Mouse (Mus musculus): ENCODE measurements around the gene Rhod. TPM values are rescaled to one million over a fixed set of nuclear protein-coding genes. Genes with fewer than 3 reads are reported as not detected.
"Not testable (repeated sequence)": the region's sequence is repeated elsewhere in the genome, so short reads cannot be mapped to it uniquely, and the experiment has no call there.

The Rhod gene
- polyA plus RNA-seq, 1 experiment from 2014 or later, result 14.3 TPM

DNA sequence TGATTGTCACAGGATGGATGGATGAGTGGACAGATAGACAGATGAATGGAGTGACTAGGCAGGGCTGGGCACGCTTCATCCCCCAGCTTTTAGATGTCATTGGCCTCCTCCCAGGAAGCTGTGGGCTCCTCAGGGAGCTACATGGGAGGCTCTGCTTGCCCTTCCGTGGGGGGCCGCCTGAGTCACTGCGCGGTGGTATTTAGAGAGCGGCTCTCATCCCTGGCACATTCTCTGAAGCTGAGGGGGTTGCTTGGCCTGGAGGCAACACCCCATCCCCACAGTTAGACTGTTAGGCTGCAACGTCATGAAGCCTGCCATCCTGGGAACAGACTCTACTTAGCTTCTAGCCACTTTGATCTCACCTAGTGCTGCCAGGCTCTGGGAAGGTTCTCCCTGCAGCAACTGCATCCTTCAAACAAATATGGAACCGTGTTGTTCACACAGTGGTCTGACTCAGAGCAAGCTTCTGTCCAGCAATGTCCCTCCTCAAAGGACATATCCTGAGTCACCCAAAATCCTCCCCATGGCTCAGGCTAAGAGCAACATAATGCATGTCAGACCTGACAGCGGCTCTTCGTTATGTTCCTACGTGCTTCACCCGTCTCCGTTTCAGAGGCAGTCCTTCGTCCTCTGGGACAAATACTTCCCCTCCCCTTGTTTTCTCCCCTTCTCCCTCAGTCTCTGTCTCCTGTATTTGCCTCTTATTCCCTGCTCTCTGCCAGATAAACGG, 16.0 kb upstream of the Rhod start:
- ATAC-seq (replicated peaks; ENCODE audit: low FRiP score), result no peak

GRCm38 (mm10) chr19:4454040-4454439, 14.8 kb upstream of the Rhod start:
- not testable (repeated sequence) for H3K27me3 ChIP-seq (replicated peaks; ENCODE audit: control insufficient read depth, insufficient read depth, low read length); H3K9me3 ChIP-seq (ENCODE audit: control insufficient read depth, low read length); H3K4me3 ChIP-seq (ENCODE audit: low read depth, low read length); ATAC-seq (replicated peaks; ENCODE audit: low FRiP score); DNase-seq (ENCODE audit: low spot score); H3K36me3 ChIP-seq (ENCODE audit: control insufficient read depth, insufficient read depth, low read length); H3K27ac ChIP-seq (ENCODE audit: low read depth, low read length); H3K9ac ChIP-seq (ENCODE audit: low read depth, low read length); H3K4me1 ChIP-seq (replicated peaks; ENCODE audit: control insufficient read depth, insufficient read depth, low read length); H3K4me2 ChIP-seq
- WGBS, result 47% methylated on average over 1 of the region's 1 CpGs

More for the DNA sequence above, 16.0 kb upstream of the Rhod start:
- H3K27me3 ChIP-seq (replicated peaks; ENCODE audit: control insufficient read depth, insufficient read depth, low read length), result peaks cover 5% of the 10 kb centered on the region
- H3K4me2 ChIP-seq, result no peak overlapping the region
- no peak overlapping the region for H3K9ac ChIP-seq (ENCODE audit: low read depth, low read length)
- no peak overlapping the region for H3K4me3 ChIP-seq (ENCODE audit: low read depth, low read length)
- no peak overlapping the region for H3K27ac ChIP-seq (ENCODE audit: low read depth, low read length)
- WGBS, result 81% methylated on average over 15 of the region's 15 CpGs
- no peak for DNase-seq (ENCODE audit: low spot score)
- no peaks in the 10 kb centered on the region for H3K9me3 ChIP-seq (ENCODE audit: control insufficient read depth, low read length)
- no peaks in the 10 kb centered on the region; the same call in none of the 2 replicates for H3K4me1 ChIP-seq (replicated peaks; ENCODE audit: control insufficient read depth, insufficient read depth, low read length)
- H3K36me3 ChIP-seq (ENCODE audit: control insufficient read depth, insufficient read depth, low read length), result no peaks in the 10 kb centered on the region

GRCm38 (mm10) chr19:4452525-4452924, 13.3 kb upstream of the Rhod start:
- H3K4me2 ChIP-seq, result no peak overlapping the region
- no peaks in the 10 kb centered on the region; the same call in none of the 2 replicates for H3K4me1 ChIP-seq (replicated peaks; ENCODE audit: control insufficient read depth, insufficient read depth, low read length)
- H3K4me3 ChIP-seq (ENCODE audit: low read depth, low read length), result no peak overlapping the region
- H3K9ac ChIP-seq (ENCODE audit: low read depth, low read length), result no peak overlapping the region
- no peaks in the 10 kb centered on the region for H3K36me3 ChIP-seq (ENCODE audit: control insufficient read depth, insufficient read depth, low read length)
- no peaks in the 10 kb centered on the region for H3K9me3 ChIP-seq (ENCODE audit: control insufficient read depth, low read length)
- H3K27ac ChIP-seq (ENCODE audit: low read depth, low read length), result no peak overlapping the region
- no peak for DNase-seq (ENCODE audit: low spot score)
- WGBS, result 45% methylated on average over 4 of the region's 4 CpGs
- peaks cover 5% of the 10 kb centered on the region for H3K27me3 ChIP-seq (replicated peaks; ENCODE audit: control insufficient read depth, insufficient read depth, low read length)
- no peak for ATAC-seq (replicated peaks; ENCODE audit: low FRiP score)

DNA sequence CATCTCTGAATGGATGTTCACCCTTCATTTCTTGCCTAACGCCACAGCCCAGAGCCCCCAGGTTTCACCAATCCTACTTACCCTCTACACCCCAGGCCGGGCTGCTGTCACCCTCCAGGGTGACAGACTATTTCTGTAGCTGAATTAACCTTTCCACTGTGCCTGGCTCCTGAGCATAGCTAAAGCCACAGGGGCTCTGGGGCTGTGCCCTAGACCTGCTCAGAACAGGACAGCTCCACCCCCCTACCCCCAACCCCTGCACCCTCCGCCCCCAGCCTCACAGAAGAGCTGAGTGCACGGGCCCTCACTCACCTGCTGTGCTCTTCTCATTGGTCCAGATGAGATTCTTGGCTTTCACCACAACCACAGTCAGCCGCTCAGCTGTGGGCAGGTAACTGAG, 12.7 kb upstream of the Rhod start:
- H3K9ac ChIP-seq (ENCODE audit: low read depth, low read length), result no peak overlapping the region
- no peaks in the 10 kb centered on the region; the same call in none of the 2 replicates for H3K4me1 ChIP-seq (replicated peaks; ENCODE audit: control insufficient read depth, insufficient read depth, low read length)
- DNase-seq (ENCODE audit: low spot score), result no peak
- no peak for ATAC-seq (replicated peaks; ENCODE audit: low FRiP score)
- 31% methylated on average over 5 of the region's 5 CpGs for WGBS
- H3K9me3 ChIP-seq (ENCODE audit: control insufficient read depth, low read length), result no peaks in the 10 kb centered on the region
- H3K27ac ChIP-seq (ENCODE audit: low read depth, low read length), result no peak overlapping the region
- H3K27me3 ChIP-seq (replicated peaks; ENCODE audit: control insufficient read depth, insufficient read depth, low read length), result peaks cover 5% of the 10 kb centered on the region
- no peaks in the 10 kb centered on the region for H3K36me3 ChIP-seq (ENCODE audit: control insufficient read depth, insufficient read depth, low read length)
- H3K4me2 ChIP-seq, result no peak overlapping the region
- H3K4me3 ChIP-seq (ENCODE audit: low read depth, low read length), result no peak overlapping the region

DNA sequence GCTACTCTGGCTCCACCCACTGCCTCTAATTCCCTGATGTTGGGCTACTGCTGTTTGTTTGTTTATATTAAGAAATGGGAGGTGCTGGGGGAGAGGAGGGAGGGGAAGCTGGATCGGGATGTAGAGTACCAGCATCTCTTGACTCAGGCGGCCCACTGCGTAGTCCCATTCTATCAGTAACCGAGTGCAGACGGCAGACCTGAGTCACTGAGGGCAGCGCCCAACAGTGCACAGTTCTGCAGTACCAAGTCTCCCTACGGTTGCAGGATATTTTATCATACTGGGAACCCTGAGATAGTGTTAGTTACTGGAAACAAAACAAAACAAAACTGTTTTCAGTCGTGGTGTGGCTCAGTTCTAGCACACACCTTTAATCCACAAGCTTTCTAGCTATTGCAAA, 11.9 kb upstream of the Rhod start:
- Histone ChIP-seq H3K9ac (ENCODE audit: low read depth, low read length) (no peak overlapping the region), H3K27ac (ENCODE audit: low read depth, low read length) (no peak overlapping the region), H3K27me3 (replicated peaks; ENCODE audit: control insufficient read depth, insufficient read depth, low read length) (peaks cover 5% of the 10 kb centered on the region), H3K9me3 (ENCODE audit: control insufficient read depth, low read length) (no peaks in the 10 kb centered on the region), H3K4me1 (replicated peaks; ENCODE audit: control insufficient read depth, insufficient read depth, low read length) (no peaks in the 10 kb centered on the region; the same call in none of the 2 replicates), H3K4me3 (ENCODE audit: low read depth, low read length) (no peak overlapping the region), H3K4me2 (no peak overlapping the region), H3K36me3 (ENCODE audit: control insufficient read depth, insufficient read depth, low read length) (no peaks in the 10 kb centered on the region)
- no peak for DNase-seq (ENCODE audit: low spot score)
- 57% methylated on average over 8 of the region's 8 CpGs for WGBS
- no peak for ATAC-seq (replicated peaks; ENCODE audit: low FRiP score)

DNA sequence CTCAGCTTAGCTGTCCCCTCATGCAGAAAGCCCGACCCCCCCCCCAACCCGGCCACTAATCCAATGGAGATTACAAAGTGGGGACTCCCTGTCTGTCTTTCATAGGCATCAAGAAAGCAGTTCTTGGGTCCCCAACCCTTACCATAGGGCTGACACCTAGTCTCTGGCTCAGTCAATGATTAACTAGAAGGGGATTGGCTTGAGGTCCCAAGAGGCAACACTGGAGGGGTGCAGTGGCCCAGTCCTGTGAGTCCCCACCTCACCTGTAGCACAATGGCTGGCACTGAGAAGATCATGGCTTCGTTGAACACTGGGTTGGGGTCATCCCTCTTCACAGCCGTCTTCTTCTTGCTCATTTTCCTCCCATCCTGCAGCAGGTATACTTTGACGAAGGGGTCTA, 11.4 kb upstream of the Rhod start:
- no peaks in the 10 kb centered on the region; the same call in 1 of the 2 replicates for H3K4me1 ChIP-seq (replicated peaks; ENCODE audit: control insufficient read depth, insufficient read depth, low read length)
- ATAC-seq (replicated peaks; ENCODE audit: low FRiP score) (no peak), DNase-seq (ENCODE audit: low spot score) (no peak)
- WGBS, result 56% methylated on average over 5 of the region's 5 CpGs
- H3K27ac ChIP-seq (ENCODE audit: low read depth, low read length), result no peak overlapping the region
- H3K4me3 ChIP-seq (ENCODE audit: low read depth, low read length), result no peak overlapping the region
- no peak overlapping the region for H3K4me2 ChIP-seq
- H3K9me3 ChIP-seq (ENCODE audit: control insufficient read depth, low read length), result no peaks in the 10 kb centered on the region
- no peaks in the 10 kb centered on the region for H3K36me3 ChIP-seq (ENCODE audit: control insufficient read depth, insufficient read depth, low read length)
- peaks cover 5% of the 10 kb centered on the region for H3K27me3 ChIP-seq (replicated peaks; ENCODE audit: control insufficient read depth, insufficient read depth, low read length)
- no peak overlapping the region for H3K9ac ChIP-seq (ENCODE audit: low read depth, low read length)

GRCm38 (mm10) chr19:4449230-4449629, 10.0 kb upstream of the Rhod start:
- Histone ChIP-seq H3K4me3 (ENCODE audit: low read depth, low read length) (no peak overlapping the region), H3K9me3 (ENCODE audit: control insufficient read depth, low read length) (no peaks in the 10 kb centered on the region), H3K4me1 (replicated peaks; ENCODE audit: control insufficient read depth, insufficient read depth, low read length) (no peaks in the 10 kb centered on the region), H3K36me3 (ENCODE audit: control insufficient read depth, insufficient read depth, low read length) (no peaks in the 10 kb centered on the region), H3K27me3 (replicated peaks; ENCODE audit: control insufficient read depth, insufficient read depth, low read length) (no peaks in the 10 kb centered on the region; the same call in 1 of the 2 replicates), H3K27ac (ENCODE audit: low read depth, low read length) (no peak overlapping the region), H3K4me2 (no peak overlapping the region), H3K9ac (ENCODE audit: low read depth, low read length) (no peak overlapping the region)
- WGBS, result 96% methylated on average over 9 of the region's 9 CpGs
- DNase-seq (ENCODE audit: low spot score), result no peak
- ATAC-seq (replicated peaks; ENCODE audit: low FRiP score), result no peak

DNA sequence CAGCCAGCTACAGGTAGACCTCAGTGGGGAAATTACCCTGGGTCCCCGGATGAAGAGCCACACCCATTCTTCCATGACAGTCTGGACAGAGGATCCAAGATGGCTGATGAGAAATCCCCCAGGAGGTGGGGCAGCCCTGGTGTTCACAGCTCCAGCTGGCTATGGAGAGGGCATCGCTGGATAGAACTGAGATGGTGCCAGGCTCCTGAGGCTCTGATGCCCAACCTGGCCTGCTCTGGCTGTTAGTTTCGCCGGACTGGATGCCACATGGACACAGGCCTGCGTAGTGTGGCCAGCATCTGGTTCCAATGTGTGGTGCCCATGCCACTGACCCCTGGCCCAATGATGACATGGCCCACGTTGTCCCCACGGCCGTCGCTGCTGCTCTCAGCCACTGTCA, 8.2 kb upstream of the Rhod start:
- no peak overlapping the region for H3K27ac ChIP-seq (ENCODE audit: low read depth, low read length)
- no peak for ATAC-seq (replicated peaks; ENCODE audit: low FRiP score)
- no peaks in the 10 kb centered on the region for H3K4me1 ChIP-seq (replicated peaks; ENCODE audit: control insufficient read depth, insufficient read depth, low read length)
- 86% methylated on average over 9 of the region's 9 CpGs for WGBS
- DNase-seq (ENCODE audit: low spot score), result no peak
- no peaks in the 10 kb centered on the region for H3K36me3 ChIP-seq (ENCODE audit: control insufficient read depth, insufficient read depth, low read length)
- H3K27me3 ChIP-seq (replicated peaks; ENCODE audit: control insufficient read depth, insufficient read depth, low read length), result no peaks in the 10 kb centered on the region
- H3K4me2 ChIP-seq, result no peak overlapping the region
- H3K4me3 ChIP-seq (ENCODE audit: low read depth, low read length), result no peak overlapping the region
- no peaks in the 10 kb centered on the region for H3K9me3 ChIP-seq (ENCODE audit: control insufficient read depth, low read length)
- H3K9ac ChIP-seq (ENCODE audit: low read depth, low read length), result no peak overlapping the region
